Mouse (Mus musculus) limb, embryonic 10.5 days (tissue): ENCODE data around the gene Mcmbp. TPM values are rescaled to one million over a fixed set of nuclear protein-coding genes. Genes with fewer than 3 reads are reported as not detected.
"Not testable (repeated sequence)": the region's sequence is repeated elsewhere in the genome, so short reads cannot be mapped to it uniquely, and the experiment has no call there.

Source experiments
- DNase-seq: peaks from one replicate; pipeline ENCODE4 v3.0.0-alpha.2; 2017; ENCODE audit warnings: low spot score
- H3K27ac ChIP-seq: fragments of 300-500 bp; sonication (generic); 2 replicates; pipeline ENCODE4 v1.5.1; 2016; ENCODE audit warnings: mild to moderate bottlenecking
- H3K27me3 ChIP-seq: fragments of 300-500 bp; sonication (generic); 2 replicates; pipeline ENCODE4 v1.6.1; 2016; ENCODE audit warnings: low read depth, mild to moderate bottlenecking; ENCODE audit not compliant: poor library complexity, severe bottlenecking
- H3K36me3 ChIP-seq: fragments of 300-500 bp; sonication (generic); 2 replicates; pipeline ENCODE4 v1.6.1; 2016; ENCODE audit warnings: mild to moderate bottlenecking, moderate library complexity
- H3K4me1 ChIP-seq: fragments of 300-500 bp; sonication (generic); 2 replicates; pipeline ENCODE4 v1.6.1; 2016
- H3K4me3 ChIP-seq: fragments of 300-500 bp; sonication (generic); 2 replicates; pipeline ENCODE4 v1.5.1; 2016; ENCODE audit warnings: mild to moderate bottlenecking, moderate library complexity
- H3K9me3 ChIP-seq: fragments of 300-500 bp; sonication (generic); replicated peaks from 2 replicates; pipeline ENCODE4 v1.6.1; 2016; ENCODE audit warnings: mild to moderate bottlenecking
- WGBS: fragments of 180-500 bp; shearing (Covaris S2); methylation state at CpG from one replicate; pipeline ENCODE4 v1.1.7; 2016; 5-methylcytosine and 5-hydroxymethylcytosine counted together
- polyA plus RNA-seq: library from polyadenylated mRNA; unstranded; fragments of >200 nt; fragmentation: Nextera tagmentation; extraction: Ambion mirVana; gene quantifications from 2 replicates; pipeline ENCODE4 v1.2.1, GENCODE M21; 2016

Mcmbp gene
- polyA plus RNA-seq, 1 experiment from 2014 or later, result 78.1 TPM

- H3K4me3 ChIP-seq, result peak overlapping the region; percentile 99
- DNase-seq, result no peak
- peaks cover 12% of the 10 kb centered on the region for H3K36me3 ChIP-seq
- no peak overlapping the region for H3K27ac ChIP-seq
- WGBS, result 64% methylated on average over 2 of the region's 2 CpGs
- H3K9me3 ChIP-seq, result no peaks in the 10 kb centered on the region
- H3K4me1 ChIP-seq, result peaks cover 18% of the 10 kb centered on the region
- peaks cover 4% of the 10 kb centered on the region; the same call in 1 of the 2 replicates for H3K27me3 ChIP-seq
These were observed 3.6 kb upstream of the Mcmbp start for GRCm38 (mm10) chr7:128743898-128744297.

GRCm38 (mm10) chr7:128739462-128740277 lies 625 bp downstream of the Mcmbp start:
- Histone ChIP-seq H3K4me1 (peaks cover 18% of the 10 kb centered on the region), H3K27me3 (peaks cover 4% of the 10 kb centered on the region; the same call in 1 of the 2 replicates), H3K9me3 (no peaks in the 10 kb centered on the region), H3K27ac (peak overlapping the region; percentile 98), H3K36me3 (peaks cover 33% of the 10 kb centered on the region), H3K4me3 (peak overlapping the region; percentile 99)
- under 1% methylated on average over 80 of the region's 80 CpGs for WGBS
- no peak for DNase-seq

GRCm38 (mm10) chr7:128739116-128739461 lies 1.2 kb downstream of the Mcmbp start:
- Histone ChIP-seq H3K4me1 (peaks cover 15% of the 10 kb centered on the region), H3K27ac (no peak overlapping the region), H3K9me3 (no peaks in the 10 kb centered on the region), H3K36me3 (peaks cover 37% of the 10 kb centered on the region), H3K4me3 (peak overlapping the region; percentile 99), H3K27me3 (peaks cover 4% of the 10 kb centered on the region; the same call in 1 of the 2 replicates)
- no peak for DNase-seq
- 4% methylated on average over 15 of the region's 15 CpGs for WGBS

GRCm38 (mm10) chr7:128738041-128738440 lies 2.3 kb downstream of the Mcmbp start:
- Histone ChIP-seq H3K9me3 (no peaks in the 10 kb centered on the region), H3K4me3 (peak overlapping the region; percentile 99), H3K36me3 (peaks cover 37% of the 10 kb centered on the region), H3K27ac (no peak overlapping the region), H3K27me3 (peaks cover 2% of the 10 kb centered on the region; the same call in 1 of the 2 replicates), H3K4me1 (peaks cover 14% of the 10 kb centered on the region)
- WGBS, result 84% methylated on average over 5 of the region's 5 CpGs
- no peak for DNase-seq

- H3K9me3 ChIP-seq, result no peaks in the 10 kb centered on the region
- H3K36me3 ChIP-seq, result peaks cover 28% of the 10 kb centered on the region
- H3K27ac ChIP-seq, result no peak overlapping the region
- H3K27me3 ChIP-seq, result no peaks in the 10 kb centered on the region
- no peaks in the 10 kb centered on the region; the same call in 1 of the 2 replicates for H3K4me1 ChIP-seq
- WGBS, result 72% methylated on average over 2 of the region's 2 CpGs
- no peak for DNase-seq
- no peak overlapping the region for H3K4me3 ChIP-seq
These were observed 8.7 kb downstream of the Mcmbp start for GRCm38 (mm10) chr7:128731585-128731984.

- WGBS, result 92% methylated on average over 10 of the region's 10 CpGs
- Histone ChIP-seq H3K36me3 (peaks cover 18% of the 10 kb centered on the region), H3K9me3 (no peaks in the 10 kb centered on the region)
These were observed 11.6 kb downstream of the Mcmbp start for GRCm38 (mm10) chr7:128728738-128729137.

GRCm38 (mm10) chr7:128727701-128728100 lies 12.6 kb downstream of the Mcmbp start:
- no peak overlapping the region for H3K4me3 ChIP-seq
- no peak overlapping the region for H3K27ac ChIP-seq
- no peaks in the 10 kb centered on the region for H3K27me3 ChIP-seq
- no peak for DNase-seq
- no peaks in the 10 kb centered on the region for H3K9me3 ChIP-seq
- peaks cover 29% of the 10 kb centered on the region for H3K36me3 ChIP-seq
- peaks cover 4% of the 10 kb centered on the region; the same call in 1 of the 2 replicates for H3K4me1 ChIP-seq
- WGBS, result 60% methylated on average over 5 of the region's 5 CpGs

More at GRCm38 (mm10) chr7:128728738-128729137, 11.6 kb downstream of the Mcmbp start:
- Histone ChIP-seq H3K27ac (no peak overlapping the region), H3K27me3 (no peaks in the 10 kb centered on the region), H3K4me3 (no peak overlapping the region), H3K4me1 (peaks cover 4% of the 10 kb centered on the region; the same call in 1 of the 2 replicates)
- DNase-seq, result no peak

- Histone ChIP-seq H3K4me1 (peaks cover 4% of the 10 kb centered on the region; the same call in 1 of the 2 replicates), H3K4me3 (no peak overlapping the region), H3K27ac (no peak overlapping the region), H3K36me3 (peaks cover 36% of the 10 kb centered on the region), H3K9me3 (no peaks in the 10 kb centered on the region), H3K27me3 (no peaks in the 10 kb centered on the region)
- no peak for DNase-seq
- 68% methylated on average over 10 of the region's 10 CpGs for WGBS
These were observed 13.3 kb downstream of the Mcmbp start for GRCm38 (mm10) chr7:128726999-128727398.

- DNase-seq, result no peak
- no peak overlapping the region for H3K4me3 ChIP-seq
- no peak overlapping the region for H3K27ac ChIP-seq
- no peaks in the 10 kb centered on the region for H3K9me3 ChIP-seq
- no peaks in the 10 kb centered on the region for H3K27me3 ChIP-seq
- H3K36me3 ChIP-seq, result peaks cover 54% of the 10 kb centered on the region
- WGBS, result 91% methylated on average over 9 of the region's 9 CpGs
- peaks cover 4% of the 10 kb centered on the region; the same call in 1 of the 2 replicates for H3K4me1 ChIP-seq
These were observed 15.1 kb downstream of the Mcmbp start for GRCm38 (mm10) chr7:128725189-128725588.

- peaks cover 58% of the 10 kb centered on the region for H3K36me3 ChIP-seq
- 59% methylated on average over 4 of the region's 4 CpGs for WGBS
These were observed 15.5 kb downstream of the Mcmbp start for GRCm38 (mm10) chr7:128724761-128725160.

GRCm38 (mm10) chr7:128717991-128718390 lies 22.3 kb downstream of the Mcmbp start:
- no peak overlapping the region for H3K4me3 ChIP-seq
- no peaks in the 10 kb centered on the region for H3K27me3 ChIP-seq
- peaks cover 100% of the 10 kb centered on the region for H3K36me3 ChIP-seq
- H3K9me3 ChIP-seq, result no peaks in the 10 kb centered on the region
- no peak for DNase-seq
- H3K27ac ChIP-seq, result no peak overlapping the region
- H3K4me1 ChIP-seq, result no peaks in the 10 kb centered on the region
- 88% methylated on average over 4 of the region's 4 CpGs for WGBS

More at GRCm38 (mm10) chr7:128724761-128725160, 15.5 kb downstream of the Mcmbp start:
- H3K27me3 ChIP-seq, result no peaks in the 10 kb centered on the region
- peak; percentile 41 for DNase-seq
- H3K4me1 ChIP-seq, result peaks cover 4% of the 10 kb centered on the region; the same call in 1 of the 2 replicates
- no peak overlapping the region for H3K4me3 ChIP-seq
- H3K9me3 ChIP-seq, result no peaks in the 10 kb centered on the region
- H3K27ac ChIP-seq, result no peak overlapping the region

- Histone ChIP-seq H3K27me3 (no peaks in the 10 kb centered on the region), H3K4me1 (no peaks in the 10 kb centered on the region), H3K27ac (no peak overlapping the region), H3K36me3 (peaks cover 100% of the 10 kb centered on the region), H3K9me3 (no peaks in the 10 kb centered on the region), H3K4me3 (no peak overlapping the region)
- 29% methylated on average over 4 of the region's 4 CpGs for WGBS
- peak; percentile 75 for DNase-seq
These were observed 34.6 kb downstream of the Mcmbp start for GRCm38 (mm10) chr7:128705735-128706134.

GRCm38 (mm10) chr7:128699959-128700358 lies 40.3 kb downstream of the Mcmbp start:
- not testable (repeated sequence) for H3K4me3 ChIP-seq, H3K27me3 ChIP-seq, H3K27ac ChIP-seq, H3K4me1 ChIP-seq, DNase-seq, H3K9me3 ChIP-seq
- H3K36me3 ChIP-seq, result peaks cover 93% of the 10 kb centered on the region
- WGBS, result 92% methylated on average over 6 of the region's 6 CpGs
